Mouse (Mus musculus) thymus, postnatal 36 days (tissue): ENCODE results near the gene Rps6ka2.
A peak's percentile ranks its signal among the peaks of the same experiment; 100 is the strongest.
"Not testable (repeated sequence)": the region's sequence is repeated elsewhere in the genome, so short reads cannot be mapped to it uniquely, and the experiment has no call there.

Source experiments
- DNase-seq, 2 experiments: peaks; one replicate each; pipeline ENCODE4 v3.0.0; 2022; ENCODE audit warnings: mixed read lengths in 2 of 2

The Rps6ka2 gene

GRCm38 (mm10) chr17:7271522-7272134, 101.7 kb downstream of the Rps6ka2 start:
- DNase-seq: no peak

- no peak for DNase-seq
Observed at GRCm38 (mm10) chr17:7273054-7273453, 103.1 kb downstream of the Rps6ka2 start.

GRCm38 (mm10) chr17:7273785-7274184, 103.9 kb downstream of the Rps6ka2 start:
- no peak for DNase-seq

GRCm38 (mm10) chr17:7278702-7279242, 108.9 kb downstream of the Rps6ka2 start:
- no peak for DNase-seq

- no peak for DNase-seq
Observed at GRCm38 (mm10) chr17:7279251-7279650, 109.3 kb downstream of the Rps6ka2 start.

- no peak for DNase-seq
Observed at GRCm38 (mm10) chr17:7284297-7284910, 114.5 kb downstream of the Rps6ka2 start.

- no peak for DNase-seq
Observed at GRCm38 (mm10) chr17:7285292-7285691, 115.4 kb downstream of the Rps6ka2 start.

GRCm38 (mm10) chr17:7286422-7287050, 116.6 kb downstream of the Rps6ka2 start:
- no peak for DNase-seq

- DNase-seq: no peak
Observed at GRCm38 (mm10) chr17:7292012-7292684, 122.2 kb downstream of the Rps6ka2 start.

GRCm38 (mm10) chr17:7306278-7307196, 136.6 kb downstream of the Rps6ka2 start:
- DNase-seq: peak; percentile 11 to 16

- DNase-seq: not testable (repeated sequence)
Observed at GRCm38 (mm10) chr17:7315693-7316382, 145.9 kb downstream of the Rps6ka2 start.

GRCm38 (mm10) chr17:7319789-7320188, 149.9 kb downstream of the Rps6ka2 start:
- DNase-seq: not testable (repeated sequence)

- DNase-seq: not testable (repeated sequence)
Observed at GRCm38 (mm10) chr17:7324346-7324745, 154.4 kb downstream of the Rps6ka2 start, which contains the start of gene Tcp10a. TSS of gene Tcp10a (plus strand) at chr17:7324646.

- DNase-seq: not testable (repeated sequence)
Observed at GRCm38 (mm10) chr17:7326415-7326814, 156.5 kb downstream of the Rps6ka2 start.

- DNase-seq: not testable (repeated sequence)
Observed at GRCm38 (mm10) chr17:7332745-7333144, 162.8 kb downstream of the Rps6ka2 start.

GRCm38 (mm10) chr17:7337381-7337780, 167.5 kb downstream of the Rps6ka2 start:
- DNase-seq: not testable (repeated sequence)

- not testable (repeated sequence) for DNase-seq
Observed at GRCm38 (mm10) chr17:7348765-7349164, 178.8 kb downstream of the Rps6ka2 start.

- not testable (repeated sequence) for DNase-seq
Observed at GRCm38 (mm10) chr17:7352596-7352995, 182.7 kb downstream of the Rps6ka2 start, which contains the start of gene Ttll2. TSS of gene Ttll2 (minus strand) at chr17:7352696.
